Mouse (Mus musculus): Measurements from ENCODE around the gene Sorcs3.

DNA sequence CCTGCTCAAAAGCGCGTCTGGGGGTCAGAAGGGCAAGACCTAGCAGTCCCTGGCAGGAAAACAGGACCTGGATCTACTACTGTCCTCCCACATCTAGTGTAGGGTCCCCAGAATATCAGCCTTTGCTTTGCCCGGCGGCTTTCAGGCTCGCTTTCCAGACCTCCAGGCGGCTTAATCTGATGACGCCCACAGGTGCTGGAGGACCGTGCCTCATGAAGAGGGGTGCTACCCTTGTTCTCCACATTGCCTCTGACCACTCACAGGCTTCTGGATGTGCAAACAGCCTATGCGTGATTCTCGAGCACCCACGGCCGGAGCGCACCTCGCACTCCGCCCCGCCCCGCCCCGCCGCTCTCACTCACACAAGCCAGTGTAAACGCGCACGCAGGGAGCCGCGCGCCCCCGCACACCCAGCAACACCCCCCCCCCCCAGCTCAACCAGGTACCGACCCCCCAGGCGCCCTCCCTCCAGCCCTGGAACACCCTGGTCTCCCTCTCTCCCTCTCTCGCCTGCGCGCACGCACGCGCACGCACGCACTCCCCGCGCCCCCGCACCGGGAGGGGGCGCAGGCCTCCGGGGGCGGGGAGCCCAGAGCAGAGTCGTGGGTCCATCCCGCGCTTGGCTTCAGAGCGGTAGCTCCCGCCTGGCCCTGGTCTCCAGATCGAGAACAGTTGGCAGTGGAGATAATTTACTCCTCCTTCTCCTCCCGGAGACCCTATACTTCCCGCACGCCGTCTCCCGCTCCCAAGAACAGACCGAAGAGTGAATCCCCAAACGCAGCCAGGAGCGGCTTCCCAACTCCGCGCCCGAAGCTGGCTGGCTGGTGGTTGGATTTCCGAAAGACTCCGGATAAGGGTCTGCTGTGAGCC, 698 bp upstream of the Sorcs3 start:
- no peak for TF ChIP-seq POLR2A (IDR thresholded peaks at IDR 0.05; ENCODE audit: borderline replicate concordance, insufficient read depth, low read length)
- no peak for TF ChIP-seq CTCF (IDR thresholded peaks at IDR 0.05; ENCODE audit: borderline replicate concordance, insufficient read depth, low read depth, low read length)
